Mouse (Mus musculus) spleen, adult 2 months (tissue): Measurements from ENCODE around the gene Gm17019. TPM values are rescaled to one million over a fixed set of nuclear protein-coding genes. Genes with fewer than 3 reads are reported as not detected.
"Not testable (repeated sequence)": the region's sequence is repeated elsewhere in the genome, so short reads cannot be mapped to it uniquely, and the experiment has no call there.

Experiments used
- DNase-seq, 2 experiments: peaks; one replicate each; pipeline versions ENCODE4 v3.0.0 to v3.0.0-alpha.2; 2012 to 2021; ENCODE audit warnings: low spot score in 2 of 2, low read depth in 1 of 2
- H3K27ac ChIP-seq: fragments of 200-500 bp; 2 replicates; pipeline ENCODE4 v1.5.1; 2012; ENCODE audit warnings: low read length, inconsistent platforms; ENCODE audit not compliant: insufficient read depth
- H3K27me3 ChIP-seq: fragments of 200-500 bp; 2 replicates; pipeline ENCODE4 v1.6.1; 2012; ENCODE audit warnings: mild to moderate bottlenecking, moderate library complexity, low read length, inconsistent platforms; ENCODE audit not compliant: control insufficient read depth, insufficient read depth
- H3K36me3 ChIP-seq: fragments of 200-500 bp; 2 replicates; pipeline ENCODE4 v1.6.1; 2012; ENCODE audit warnings: mild to moderate bottlenecking, low read length, inconsistent platforms; ENCODE audit not compliant: control insufficient read depth, insufficient read depth
- H3K4me1 ChIP-seq: fragments of 200-500 bp; 2 replicates; pipeline ENCODE4 v1.6.1; 2011; ENCODE audit warnings: inconsistent platforms; ENCODE audit not compliant: control insufficient read depth, insufficient read depth, insufficient read length
- H3K4me3 ChIP-seq: fragments of 200-500 bp; 2 replicates; pipeline ENCODE4 v1.5.1; 2011; ENCODE audit warnings: mild to moderate bottlenecking, inconsistent platforms; ENCODE audit not compliant: insufficient read depth, insufficient read length; ENCODE audit errors: extremely low read depth
- WGBS: fragments of 180-500 bp; shearing (Covaris S2); methylation state at CpG from one replicate; pipeline ENCODE4 v1.1.7; 2018; 5-methylcytosine and 5-hydroxymethylcytosine counted together
- polyA plus RNA-seq: library from polyadenylated mRNA; depleted of rRNA; stranded (reverse); fragments of >200 nt; gene quantifications from 2 replicates; pipeline ENCODE4 v1.2.3, GENCODE M21; 2012; rRNA removed

Gene Gm17019
- polyA plus RNA-seq, 1 experiment: not detected

- H3K4me1 ChIP-seq, H3K27ac ChIP-seq, H3K36me3 ChIP-seq, H3K4me3 ChIP-seq, DNase-seq, H3K27me3 ChIP-seq: not testable (repeated sequence)
- WGBS: 86% methylated on average over 6 of the region's 6 CpGs
Measured at GRCm38 (mm10) chr5:14994124-14994523, 38.7 kb downstream of the Gm17019 start.

- not testable (repeated sequence) for H3K27ac ChIP-seq, H3K4me3 ChIP-seq, H3K36me3 ChIP-seq, DNase-seq, H3K4me1 ChIP-seq, H3K27me3 ChIP-seq
- 79% methylated on average over 8 of the region's 8 CpGs for WGBS
Measured at GRCm38 (mm10) chr5:14990375-14991158, 42.2 kb downstream of the Gm17019 start.

GRCm38 (mm10) chr5:14986649-14987387 is 46.0 kb downstream of the Gm17019 start:
- H3K4me1 ChIP-seq, H3K27me3 ChIP-seq, H3K36me3 ChIP-seq, H3K27ac ChIP-seq, H3K4me3 ChIP-seq, DNase-seq: not testable (repeated sequence)
- 40% methylated on average over 6 of the region's 6 CpGs for WGBS

Other genes starting within 250 kb of the Gm17019 start
- not detected in 2 replicates for gene Gm9758, start 118.1 kb downstream of the Gm17019 start, polyA plus RNA-seq
- not detected in 2 replicates for gene Speer4e, start 94.6 kb downstream of the Gm17019 start, polyA plus RNA-seq
- gene Gm10354, start 54.1 kb downstream of the Gm17019 start, polyA plus RNA-seq: not detected in 2 replicates